Mouse (Mus musculus) CH12.LX (cell line): ENCODE results near the gene Zfp106. TPM values are rescaled to one million over a fixed set of nuclear protein-coding genes. Genes with fewer than 3 reads are reported as not detected.

ENCODE experiments used
- DNase-seq: peaks from one replicate; pipeline ENCODE4 v3.0.0-alpha.2; 2013; ENCODE audit errors: extremely low read depth
- H3K27ac ChIP-seq: 2 replicates; pipeline ENCODE4 v1.5.1; 2012; ENCODE audit warnings: low read depth, mild to moderate bottlenecking, control low read depth, moderate library complexity; ENCODE audit not compliant: insufficient read depth
- H3K27me3 ChIP-seq: replicated peaks from 2 replicates; pipeline ENCODE3; 2012; ENCODE audit warnings: inconsistent platforms
- H3K36me3 ChIP-seq, 2 experiments: replicated peaks in 1 of 2; 2 replicates each; pipeline versions ENCODE3 to v1.6.1; 2012; ENCODE audit warnings: inconsistent platforms in 1 of 2, low read length in 1 of 2, mild to moderate bottlenecking in 1 of 2, mixed read lengths in 1 of 2, moderate library complexity in 1 of 2; ENCODE audit not compliant: control insufficient read depth in 1 of 2, insufficient read depth in 1 of 2
- H3K4me1 ChIP-seq, 2 experiments: 2 replicates each; pipeline ENCODE4 v1.6.1; 2012; ENCODE audit warnings: inconsistent platforms in 1 of 2, moderate library complexity in 1 of 2; ENCODE audit not compliant: insufficient read depth in 2 of 2, control insufficient read depth in 1 of 2
- H3K4me2 ChIP-seq: 2 replicates; pipeline ENCODE4 v1.6.1; 2012; ENCODE audit warnings: low read depth, mild to moderate bottlenecking, control low read depth; ENCODE audit not compliant: poor library complexity, insufficient read depth, severe bottlenecking
- H3K4me3 ChIP-seq, 3 experiments: fragments of 150-350 bp in 1 of 3; sonication (generic) in 1 of 3; replicated peaks in 1 of 3; 2 replicates each; pipeline versions ENCODE3 to v1.5.1; 2011 to 2012; ENCODE audit warnings: low read depth in 2 of 3, low read length in 2 of 3, mild to moderate bottlenecking in 2 of 3, moderate library complexity in 2 of 3, control low read depth in 1 of 3, improper control_type of control experiment in 1 of 3, inconsistent platforms in 1 of 3, mixed read lengths in 1 of 3; ENCODE audit not compliant: poor library complexity in 1 of 3
- H3K79me2 ChIP-seq: replicated peaks from 2 replicates; pipeline ENCODE4 v1.6.1; 2012; ENCODE audit warnings: mild to moderate bottlenecking, moderate library complexity; ENCODE audit not compliant: control insufficient read depth, poor library complexity, insufficient read depth, severe bottlenecking; ENCODE audit errors: extremely low read depth
- H3K9ac ChIP-seq: 2 replicates; pipeline ENCODE4 v1.6.1; 2012; ENCODE audit warnings: low read depth, mild to moderate bottlenecking, control low read depth, moderate library complexity; ENCODE audit not compliant: insufficient read depth
- H3K9me3 ChIP-seq: replicated peaks from 2 replicates; pipeline ENCODE3; 2012; ENCODE audit warnings: low read length, inconsistent platforms, mixed read lengths
- BHLHE40 ChIP-seq: IDR thresholded peaks from 2 replicates; pipeline ENCODE4 v1.6.1; 2011; ENCODE audit warnings: mild to moderate bottlenecking, low read depth, low read length, improper control_type of control experiment
- ELF1 ChIP-seq: IDR thresholded peaks from 2 replicates; pipeline ENCODE4 v1.6.1; 2014; ENCODE audit warnings: low read depth, mild to moderate bottlenecking, inconsistent platforms, low read length, improper control_type of control experiment
- GABPA ChIP-seq: IDR thresholded peaks from 2 replicates; pipeline ENCODE4 v1.6.1; 2012; ENCODE audit warnings: low read depth, low read length, improper control_type of control experiment, inconsistent platforms; ENCODE audit not compliant: insufficient replicate concordance
- IRF4 ChIP-seq: IDR thresholded peaks from 2 replicates; pipeline ENCODE4 v1.6.1; 2014; ENCODE audit warnings: low read depth, mild to moderate bottlenecking, inconsistent platforms, low read length, improper control_type of control experiment
- JUN ChIP-seq: IDR thresholded peaks from 2 replicates; pipeline ENCODE4 v1.6.1; 2011; ENCODE audit warnings: low read depth, mild to moderate bottlenecking, low read length, improper control_type of control experiment, moderate library complexity; ENCODE audit not compliant: insufficient read depth
- JUND ChIP-seq: conservative IDR thresholded peaks from 2 replicates; pipeline ENCODE4 v1.6.1; 2011; ENCODE audit warnings: low read depth, low read length, improper control_type of control experiment
- MAZ ChIP-seq: IDR thresholded peaks from 2 replicates; pipeline ENCODE4 v1.6.1; 2012; ENCODE audit warnings: low read depth, mild to moderate bottlenecking, inconsistent platforms, low read length, improper control_type of control experiment, moderate library complexity
- MEF2A ChIP-seq: IDR thresholded peaks from 2 replicates; pipeline ENCODE4 v1.6.1; 2014; ENCODE audit warnings: low read depth, mild to moderate bottlenecking, inconsistent platforms, low read length, improper control_type of control experiment, borderline replicate concordance
- MYC ChIP-seq: IDR thresholded peaks from 2 replicates; pipeline ENCODE4 v1.6.1; 2011; ENCODE audit warnings: low read depth, mild to moderate bottlenecking, improper control_type of control experiment, low read length
- PAX5 ChIP-seq: IDR thresholded peaks from 2 replicates; pipeline ENCODE4 v1.6.1; 2012; ENCODE audit warnings: low read length, inconsistent platforms, mixed read lengths
- RCOR1 ChIP-seq: conservative IDR thresholded peaks from 2 replicates; pipeline ENCODE4 v1.6.1; 2012; ENCODE audit warnings: low read depth, mild to moderate bottlenecking, inconsistent platforms, low read length, improper control_type of control experiment
- SIN3A ChIP-seq: IDR thresholded peaks from 2 replicates; pipeline ENCODE4 v1.6.1; 2012; ENCODE audit warnings: low read length, improper control_type of control experiment, inconsistent platforms
- SMC3 ChIP-seq: IDR thresholded peaks from 2 replicates; pipeline ENCODE4 v1.6.1; 2011; ENCODE audit warnings: low read depth, low read length, improper control_type of control experiment
- TBP ChIP-seq: conservative IDR thresholded peaks from 2 replicates; pipeline ENCODE4 v1.6.1; 2011; ENCODE audit warnings: low read depth, low read length, improper control_type of control experiment
- USF1 ChIP-seq: IDR thresholded peaks from 2 replicates; pipeline ENCODE4 v1.6.1; 2014; ENCODE audit warnings: low read depth, mild to moderate bottlenecking, inconsistent platforms, low read length, improper control_type of control experiment
- USF2 ChIP-seq: conservative IDR thresholded peaks from 2 replicates; pipeline ENCODE4 v1.6.1; 2011; ENCODE audit warnings: low read depth, low read length, improper control_type of control experiment
- ZNF384 ChIP-seq: IDR thresholded peaks from 2 replicates; pipeline ENCODE4 v1.6.1; 2012; ENCODE audit warnings: low read depth, low read length, improper control_type of control experiment, inconsistent platforms
- dilution Hi-C: fragments of 300-500 bp; cut with MboI; formaldehyde crosslinking; loops from 2 replicates; pipeline ENCODE4 v1.14.3; 2020; ENCODE audit warnings: low sequenced_read_pairs; ENCODE audit not compliant: extremely low pct_unique_long_range_greater_than_20kb, extremely low pct_ligation_motif_present
- in situ Hi-C: fragments of 300-500 bp; cut with MboI; formaldehyde crosslinking; loops from 3 replicates; pipeline ENCODE4 v1.14.3; 2019; ENCODE audit warnings: low sequenced_read_pairs, low pct_ligation_motif_present, low pct_unique_long_range_greater_than_20kb, mixed read lengths
- polyA plus RNA-seq: library from polyadenylated mRNA; unstranded; fragments of >175 nt; gene quantifications from 2 replicates; pipeline ENCODE4 v1.2.1, GENCODE M21; 2012; ENCODE audit warnings: low read depth; ENCODE audit not compliant: insufficient read length
- total RNA-seq, 2 experiments: library from RNA; depleted of rRNA; stranded (reverse); fragments of 300-350 nt in 1 of 2; fragments of >200 nt in 1 of 2; gene quantifications; 2 replicates each; pipeline ENCODE4 v1.2.3; 2012 to 2014

The Zfp106 gene
- total and polyA plus RNA-seq, 3 experiments = 93.8 to 183 (median 130) TPM

DNA sequence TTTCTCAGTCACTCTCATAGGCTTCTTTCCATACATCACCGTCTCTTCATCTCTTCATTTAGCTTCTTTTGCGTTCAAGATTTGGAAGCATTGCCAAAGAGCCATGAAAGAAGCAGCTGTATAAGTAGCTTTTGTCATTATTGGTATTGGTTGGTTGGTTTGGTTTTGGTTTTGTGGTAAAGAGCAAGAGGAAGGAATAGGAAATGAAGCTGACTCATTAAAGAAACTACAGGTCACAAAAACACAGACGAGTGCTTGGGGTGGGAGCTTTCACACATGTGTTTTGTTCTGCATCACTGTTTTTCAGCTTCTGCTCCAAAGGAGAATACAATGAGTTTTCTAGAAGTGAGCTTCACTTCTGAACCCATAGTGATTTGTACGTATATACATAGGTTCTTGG is 35.9 kb upstream of the Zfp106 start (continued):
- TF ChIP-seq PAX5 = no peak

DNA sequence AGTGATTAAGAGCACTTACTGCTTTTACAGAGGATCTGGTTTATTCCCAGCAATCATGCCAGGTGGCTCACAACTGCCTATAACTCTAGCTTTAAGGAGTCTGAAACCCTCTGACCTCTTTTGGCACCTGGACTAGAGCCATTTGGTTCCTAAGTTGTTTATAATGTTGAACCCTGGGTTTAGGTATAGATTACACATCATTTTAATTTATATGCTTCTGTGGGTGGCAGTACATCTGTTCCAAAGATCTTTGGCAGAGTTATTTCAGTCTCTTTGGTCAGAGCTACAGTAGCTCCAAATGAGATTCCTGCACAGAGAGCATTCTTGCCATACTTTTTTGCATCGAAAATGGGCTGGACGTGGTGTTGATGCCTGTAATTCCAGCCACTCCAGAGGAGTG is 34.1 kb upstream of the Zfp106 start:
- TF ChIP-seq MEF2A (no peak), JUN (no peak), GABPA (no peak), BHLHE40 (no peak), JUND (no peak), RCOR1 (no peak), USF2 (no peak), PAX5 (no peak), MYC (no peak), USF1 (no peak), IRF4 (no peak), MAZ (no peak)

DNA sequence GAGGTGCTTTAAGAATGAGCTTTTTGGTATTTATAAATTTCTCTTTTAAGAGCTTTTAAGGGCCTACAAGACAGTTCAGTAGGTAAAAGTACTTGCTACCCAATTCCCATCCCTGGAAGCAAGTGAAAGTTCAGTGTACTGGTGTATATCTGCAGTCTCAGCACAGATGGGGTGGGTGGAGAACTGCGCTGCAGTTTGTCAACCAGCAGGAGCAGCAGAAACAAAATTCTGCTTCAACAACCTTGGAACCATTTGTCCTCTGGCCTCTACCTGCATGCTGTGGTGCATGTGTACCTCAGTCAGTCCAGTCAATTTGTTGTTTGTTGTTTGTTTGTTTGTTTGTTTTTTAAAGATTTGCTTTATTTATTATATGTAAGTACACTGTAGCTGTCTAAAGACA is 28.6 kb upstream of the Zfp106 start:
- in situ Hi-C loops = no loop called here

More for the DNA sequence above, 34.1 kb upstream of the Zfp106 start:
- in situ Hi-C loops = no loop called here
- Histone ChIP-seq H3K4me1 (peaks cover 3 to 26% of the 10 kb centered on the region in 2 experiments; a peak in 3 of 4 replicates), H3K79me2 (no peaks in the 10 kb centered on the region), H3K27ac (no peak overlapping the region), H3K36me3 (peaks cover 25 to 61% of the 10 kb centered on the region in 2 experiments), H3K4me3 (no peak overlapping the region), H3K4me2 (no peak overlapping the region), H3K9ac (no peak overlapping the region), H3K9me3 (no peaks in the 10 kb centered on the region), H3K27me3 (no peaks in the 10 kb centered on the region)
- no peak for DNase-seq
- dilution Hi-C loops = no loop called here

More for the DNA sequence above, 28.6 kb upstream of the Zfp106 start:
- H3K9me3 ChIP-seq = no peaks in the 10 kb centered on the region
- peaks cover 23 to 55% of the 10 kb centered on the region in 2 experiments for H3K36me3 ChIP-seq
- no peak overlapping the region for H3K27ac ChIP-seq
- H3K79me2 ChIP-seq = no peaks in the 10 kb centered on the region
- no peaks in the 10 kb centered on the region for H3K27me3 ChIP-seq
- H3K4me3 ChIP-seq = no peak overlapping the region
- TF ChIP-seq TBP (no peak), ZNF384 (no peak), ELF1 (no peak), PAX5 (no peak), SMC3 (no peak), JUN (no peak), SIN3A (no peak)
- peaks cover 0 to 6% of the 10 kb centered on the region in 2 experiments; a peak in 1 of 4 replicates for H3K4me1 ChIP-seq
- H3K9ac ChIP-seq = no peak overlapping the region
- dilution Hi-C loops = no loop called here
- no peak overlapping the region for H3K4me2 ChIP-seq
- no peak for DNase-seq
